In genomic region chr5:34369341-34370021, GRCm38 (mm10) we compare ENCODE assay signal across 8 mouse cellular contexts. TPM values are rescaled to one million over a fixed set of nuclear protein-coding genes. Genes with fewer than 3 reads are reported as not detected.
DNase-seq lines count a peak whose midpoint lies in the region; ATAC-seq and TF ChIP-seq lines count a peak whose summit lies in the region.

Gene Fam193a (plus strand): TSS chr5:34369933.

- peak within 1 kb of the TSS; percentile 80 for H3K4me2 ChIP-seq in kidney, embryonic 14.5 days (replicated peaks; ENCODE audit: low read depth, low read length)
- peak within 1 kb of the TSS; percentile 67 for H3K4me2 ChIP-seq in limb, embryonic 15.5 days

- no peak within 1 kb of the TSS; the same call in 1 of the 2 replicates for H3K27ac ChIP-seq in bone marrow macrophage, adult 2 months (ENCODE audit: insufficient read depth, low read depth, low read length)
- peak within 1 kb of the TSS; percentile 5; the same call in 1 of the 2 replicates for H3K27ac ChIP-seq in embryonic fibroblast, embryonic 13.5 days (ENCODE audit: insufficient read depth, low read length)
- H3K27ac ChIP-seq in kidney, embryonic 14.5 days (ENCODE audit: low read depth, low read length) = peak within 1 kb of the TSS; percentile 65
- H3K27ac ChIP-seq in limb, embryonic 15.5 days = peak within 1 kb of the TSS; percentile 85

- DNase-seq in A20 (ENCODE audit: low read depth, low spot score) = peak; percentile 96
- peak; percentile 96 to 97 for DNase-seq in heart, adult 9 months (ENCODE audit: low spot score in 2 of 2)
- DNase-seq in monocyte, adult 2 months (ENCODE audit: low read depth in 1 of 2, low spot score in 2 of 2) = peak; percentile 86 to 93
- peak; percentile 97 for DNase-seq in spleen, postnatal 36 days (ENCODE audit: low spot score in 2 of 2)

- ATAC-seq in kidney, embryonic 14.5 days (ENCODE audit: low FRiP score, low TSS enrichment) = peak; percentile 100
- ATAC-seq in limb, embryonic 15.5 days (ENCODE audit: insufficient number of reproducible peaks, low FRiP score, low TSS enrichment, low read depth) = peak; percentile 100

- peaks cover 20% of the 10 kb centered on the region for H3K4me1 ChIP-seq in bone marrow macrophage, adult 2 months (ENCODE audit: control insufficient read depth, insufficient read depth, low read length)
- H3K4me1 ChIP-seq in embryonic fibroblast, embryonic 13.5 days (ENCODE audit: control insufficient read depth, insufficient read depth, low read length) = 0 out of 2 replicates have a peak, but pooled peaks cover 2% of the 10 kb centered on the region
- H3K4me1 ChIP-seq in kidney, embryonic 14.5 days (ENCODE audit: control insufficient read depth, insufficient read depth, low read length) = peaks cover 11% of the 10 kb centered on the region
- peaks cover 18% of the 10 kb centered on the region for H3K4me1 ChIP-seq in limb, embryonic 15.5 days

- under 1% methylated on average over 49 of the region's 64 CpGs for WGBS in kidney, embryonic 14.5 days
- WGBS in limb, embryonic 15.5 days = under 1% methylated on average over 47 of the region's 64 CpGs

- no peak for TF ChIP-seq CTCF in bone marrow macrophage, adult 2 months (IDR thresholded peaks at IDR 0.05; ENCODE audit: low read depth, low read length)
- TF ChIP-seq CTCF in embryonic fibroblast, embryonic 13.5 days (IDR thresholded peaks at IDR 0.05; ENCODE audit: borderline replicate concordance, insufficient read depth, low read length) = no peak

- peak within 1 kb of the TSS; percentile 72 for H3K4me3 ChIP-seq in bone marrow macrophage, adult 2 months (ENCODE audit: insufficient read depth, low read length)
- peak within 1 kb of the TSS; percentile 99 for H3K4me3 ChIP-seq in embryonic fibroblast, embryonic 13.5 days (ENCODE audit: insufficient read depth, low read length)
- peak within 1 kb of the TSS; percentile 92 for H3K4me3 ChIP-seq in kidney, embryonic 14.5 days (ENCODE audit: low read length)
- H3K4me3 ChIP-seq in limb, embryonic 15.5 days = peak within 1 kb of the TSS; percentile 86

- H3K36me3 ChIP-seq in kidney, embryonic 14.5 days (ENCODE audit: control insufficient read depth, insufficient read depth, low read length) = no peaks in the 10 kb centered on the region; the same call in 1 of the 2 replicates
- peaks cover 5% of the 10 kb centered on the region; the same call in 1 of the 2 replicates for H3K36me3 ChIP-seq in limb, embryonic 15.5 days

- no peaks in the 10 kb centered on the region for H3K27me3 ChIP-seq in kidney, embryonic 14.5 days (ENCODE audit: control insufficient read depth, insufficient read depth, low read length)
- H3K27me3 ChIP-seq in limb, embryonic 15.5 days = no peaks in the 10 kb centered on the region

- no peak for TF ChIP-seq POLR2A in bone marrow macrophage, adult 2 months (IDR thresholded peaks at IDR 0.05; ENCODE audit: borderline replicate concordance, low read depth, low read length)
- peak; percentile 71 for TF ChIP-seq POLR2A in embryonic fibroblast, embryonic 13.5 days (IDR thresholded peaks at IDR 0.05; ENCODE audit: low read depth, low read length)

- H3K9me3 ChIP-seq in kidney, embryonic 14.5 days (ENCODE audit: control insufficient read depth, low read length) = no peaks in the 10 kb centered on the region
- no peaks in the 10 kb centered on the region for H3K9me3 ChIP-seq in limb, embryonic 15.5 days

- H3K9ac ChIP-seq in kidney, embryonic 14.5 days (ENCODE audit: low read depth, low read length) = peak within 1 kb of the TSS; percentile 94
- H3K9ac ChIP-seq in limb, embryonic 15.5 days = peak within 1 kb of the TSS; percentile 96

RNA-seq across cellular contexts. Expression of gene Fam193a, which starts in this region (rescaled TPM):
- polyA plus RNA-seq in bone marrow macrophage, adult 2 months (2012; ENCODE audit: insufficient read depth, insufficient read length, missing spikeins) = 20.2 and 21.9 TPM in 2 replicates
- polyA plus RNA-seq in embryonic fibroblast, embryonic 13.5 days (2011; ENCODE audit: insufficient read length, low read depth, missing spikeins) = 32.9 and 39.7 TPM in 2 replicates
- 17.7 and 18.4 TPM in 2 replicates for polyA plus RNA-seq in kidney, embryonic 14.5 days (2014; fragmentation: Nextera tagmentation; extraction: Ambion mirVana)
- polyA plus RNA-seq in limb, embryonic 15.5 days (2015; fragmentation: Nextera tagmentation; extraction: Ambion mirVana) = 11.4 and 12.3 TPM in 2 replicates
